Mouse (Mus musculus) embryonic facial prominence, embryonic 12.5 days (tissue): ENCODE measurements around the gene Vps13d. TPM values are rescaled to one million over a fixed set of nuclear protein-coding genes. Genes with fewer than 3 reads are reported as not detected.

Experiments
- ATAC-seq: fragments of 200-750 bp; cut with Nextera tagmentation; 2 replicates; pipeline ENCODE4 v1.8.0; 2017; ENCODE audit not compliant: insufficient number of reproducible peaks, insufficient read depth, low FRiP score, low TSS enrichment
- H3K27ac ChIP-seq: fragments of 300-500 bp; sonication (generic); 2 replicates; pipeline ENCODE4 v1.5.1; 2016; ENCODE audit warnings: mild to moderate bottlenecking
- H3K27me3 ChIP-seq: fragments of 300-500 bp; sonication (generic); 2 replicates; pipeline ENCODE4 v1.6.1; 2016; ENCODE audit warnings: mild to moderate bottlenecking, moderate library complexity
- H3K36me3 ChIP-seq: fragments of 300-500 bp; sonication (generic); 2 replicates; pipeline ENCODE4 v1.6.1; 2016; ENCODE audit warnings: mild to moderate bottlenecking
- H3K4me1 ChIP-seq: fragments of 300-500 bp; sonication (generic); 2 replicates; pipeline ENCODE4 v1.6.1; 2016
- H3K4me2 ChIP-seq: fragments of 300-500 bp; sonication (generic); replicated peaks from 2 replicates; pipeline ENCODE4 v1.6.1; 2016; ENCODE audit warnings: mild to moderate bottlenecking, moderate library complexity
- H3K4me3 ChIP-seq: fragments of 300-500 bp; sonication (generic); 2 replicates; pipeline ENCODE4 v1.5.1; 2016; ENCODE audit warnings: mild to moderate bottlenecking
- H3K9ac ChIP-seq: fragments of 300-500 bp; sonication (generic); 2 replicates; pipeline ENCODE4 v1.6.1; 2016; ENCODE audit warnings: mild to moderate bottlenecking, moderate library complexity
- H3K9me3 ChIP-seq: fragments of 300-500 bp; sonication (generic); 2 replicates; pipeline ENCODE4 v1.6.1; 2016; ENCODE audit warnings: mild to moderate bottlenecking, moderate library complexity
- WGBS: fragments of 180-500 bp; shearing (Covaris S2); methylation state at CpG from one replicate; pipeline ENCODE4 v1.1.7; 2016; 5-methylcytosine and 5-hydroxymethylcytosine counted together
- polyA plus RNA-seq: library from polyadenylated mRNA; unstranded; fragments of >200 nt; fragmentation: Nextera tagmentation; extraction: Ambion mirVana; gene quantifications from 2 replicates; pipeline ENCODE4 v1.2.1, GENCODE M21; 2016

Gene Vps13d
- polyA plus RNA-seq, 1 experiment from 2014 or later = 6.9 TPM

GRCm38 (mm10) chr4:145024694-145025408 is 170.0 kb downstream of the Vps13d start:
- Histone ChIP-seq H3K4me3 (no peak overlapping the region), H3K9ac (no peak overlapping the region), H3K4me1 (peaks cover 21% of the 10 kb centered on the region), H3K27ac (0 out of 2 replicates have a peak overlapping the region, but pooled peaks have one; percentile 17), H3K9me3 (no peaks in the 10 kb centered on the region), H3K27me3 (no peaks in the 10 kb centered on the region), H3K4me2 (no peak overlapping the region), H3K36me3 (0 out of 2 replicates have a peak, but pooled peaks cover 4% of the 10 kb centered on the region)
- no peak for ATAC-seq
- 44% methylated on average over 8 of the region's 8 CpGs for WGBS

- ATAC-seq = no peak
- Histone ChIP-seq H3K4me2 (no peak overlapping the region), H3K9me3 (no peaks in the 10 kb centered on the region), H3K4me1 (peaks cover 21% of the 10 kb centered on the region), H3K36me3 (0 out of 2 replicates have a peak, but pooled peaks cover 2% of the 10 kb centered on the region), H3K9ac (no peak overlapping the region), H3K4me3 (no peak overlapping the region), H3K27me3 (no peaks in the 10 kb centered on the region), H3K27ac (no peak overlapping the region)
- WGBS = 89% methylated on average over 6 of the region's 6 CpGs
Observed at GRCm38 (mm10) chr4:145023911-145024310, 170.9 kb downstream of the Vps13d start.

- Histone ChIP-seq H3K27ac (no peak overlapping the region), H3K9ac (no peak overlapping the region), H3K9me3 (no peaks in the 10 kb centered on the region), H3K4me2 (no peak overlapping the region), H3K4me1 (peaks cover 21% of the 10 kb centered on the region), H3K36me3 (0 out of 2 replicates have a peak, but pooled peaks cover 6% of the 10 kb centered on the region), H3K4me3 (no peak overlapping the region), H3K27me3 (no peaks in the 10 kb centered on the region)
- ATAC-seq = no peak
- WGBS = 88% methylated on average over 5 of the region's 5 CpGs
Observed at GRCm38 (mm10) chr4:145022815-145023214, 172.0 kb downstream of the Vps13d start.

GRCm38 (mm10) chr4:145022211-145022610 is 172.6 kb downstream of the Vps13d start:
- ATAC-seq = no peak
- Histone ChIP-seq H3K4me2 (no peak overlapping the region), H3K4me1 (peaks cover 21% of the 10 kb centered on the region), H3K4me3 (no peak overlapping the region), H3K36me3 (0 out of 2 replicates have a peak, but pooled peaks cover 6% of the 10 kb centered on the region), H3K27ac (no peak overlapping the region), H3K9ac (no peak overlapping the region), H3K9me3 (no peaks in the 10 kb centered on the region), H3K27me3 (no peaks in the 10 kb centered on the region)
- WGBS = 93% methylated on average over 2 of the region's 2 CpGs

GRCm38 (mm10) chr4:145020383-145020782 is 174.4 kb downstream of the Vps13d start:
- Histone ChIP-seq H3K4me1 (peaks cover 12% of the 10 kb centered on the region), H3K9ac (no peak overlapping the region), H3K4me2 (no peak overlapping the region), H3K36me3 (peaks cover 10% of the 10 kb centered on the region; the same call in 1 of the 2 replicates), H3K9me3 (no peaks in the 10 kb centered on the region), H3K27me3 (no peaks in the 10 kb centered on the region), H3K4me3 (no peak overlapping the region), H3K27ac (no peak overlapping the region)
- ATAC-seq = no peak
- 85% methylated on average over 2 of the region's 2 CpGs for WGBS

GRCm38 (mm10) chr4:145019121-145019714 is 175.6 kb downstream of the Vps13d start:
- ATAC-seq = no peak
- WGBS = 90% methylated on average over 3 of the region's 3 CpGs

GRCm38 (mm10) chr4:145017745-145018144 is 177.1 kb downstream of the Vps13d start:
- no peak overlapping the region for H3K9ac ChIP-seq
- no peaks in the 10 kb centered on the region for H3K9me3 ChIP-seq
- no peak for ATAC-seq
- H3K36me3 ChIP-seq = peaks cover 20% of the 10 kb centered on the region; the same call in 1 of the 2 replicates
- H3K4me2 ChIP-seq = no peak overlapping the region
- peaks cover 4% of the 10 kb centered on the region; the same call in 1 of the 2 replicates for H3K4me1 ChIP-seq
- WGBS = 74% methylated on average over 2 of the region's 2 CpGs
- H3K27ac ChIP-seq = no peak overlapping the region
- H3K4me3 ChIP-seq = no peak overlapping the region
- no peaks in the 10 kb centered on the region for H3K27me3 ChIP-seq

More at GRCm38 (mm10) chr4:145019121-145019714, 175.6 kb downstream of the Vps13d start:
- H3K27me3 ChIP-seq = no peaks in the 10 kb centered on the region
- H3K4me1 ChIP-seq = peaks cover 4% of the 10 kb centered on the region; the same call in 1 of the 2 replicates
- no peaks in the 10 kb centered on the region for H3K9me3 ChIP-seq
- H3K27ac ChIP-seq = no peak overlapping the region
- H3K36me3 ChIP-seq = peaks cover 20% of the 10 kb centered on the region; the same call in 1 of the 2 replicates
- H3K9ac ChIP-seq = no peak overlapping the region
- no peak overlapping the region for H3K4me3 ChIP-seq
- H3K4me2 ChIP-seq = no peak overlapping the region

GRCm38 (mm10) chr4:145016669-145017068 is 178.1 kb downstream of the Vps13d start:
- WGBS = 94% methylated on average over 1 of the region's 1 CpGs
- Histone ChIP-seq H3K9me3 (no peaks in the 10 kb centered on the region), H3K4me3 (no peak overlapping the region), H3K4me2 (no peak overlapping the region), H3K27me3 (no peaks in the 10 kb centered on the region), H3K27ac (no peak overlapping the region), H3K4me1 (no peaks in the 10 kb centered on the region), H3K36me3 (peaks cover 22% of the 10 kb centered on the region; the same call in 1 of the 2 replicates), H3K9ac (no peak overlapping the region)
- ATAC-seq = no peak

- peaks cover 22% of the 10 kb centered on the region; the same call in 1 of the 2 replicates for H3K36me3 ChIP-seq
- H3K4me3 ChIP-seq = no peak overlapping the region
- no peaks in the 10 kb centered on the region for H3K4me1 ChIP-seq
- no peaks in the 10 kb centered on the region for H3K9me3 ChIP-seq
- no peak for ATAC-seq
- no peak overlapping the region for H3K4me2 ChIP-seq
- H3K27me3 ChIP-seq = no peaks in the 10 kb centered on the region
- H3K27ac ChIP-seq = no peak overlapping the region
- WGBS = 84% methylated on average over 4 of the region's 4 CpGs
- no peak overlapping the region for H3K9ac ChIP-seq
Observed at GRCm38 (mm10) chr4:145014632-145014960, 180.2 kb downstream of the Vps13d start.

GRCm38 (mm10) chr4:145013760-145014631 is 180.8 kb downstream of the Vps13d start:
- Histone ChIP-seq H3K27ac (no peak overlapping the region), H3K9ac (no peak overlapping the region), H3K9me3 (no peaks in the 10 kb centered on the region), H3K27me3 (no peaks in the 10 kb centered on the region), H3K36me3 (peaks cover 22% of the 10 kb centered on the region; the same call in 1 of the 2 replicates), H3K4me2 (no peak overlapping the region), H3K4me1 (no peaks in the 10 kb centered on the region), H3K4me3 (no peak overlapping the region)
- no peak for ATAC-seq
- WGBS = 84% methylated on average over 7 of the region's 7 CpGs

GRCm38 (mm10) chr4:145013187-145013586 is 181.6 kb downstream of the Vps13d start:
- WGBS = 92% methylated on average over 4 of the region's 4 CpGs
- Histone ChIP-seq H3K27me3 (no peaks in the 10 kb centered on the region), H3K36me3 (peaks cover 19% of the 10 kb centered on the region; the same call in 1 of the 2 replicates), H3K4me1 (no peaks in the 10 kb centered on the region), H3K27ac (no peak overlapping the region), H3K9me3 (no peaks in the 10 kb centered on the region), H3K9ac (no peak overlapping the region), H3K4me2 (no peak overlapping the region), H3K4me3 (no peak overlapping the region)
- no peak for ATAC-seq
